Mouse (Mus musculus): ENCODE results near the gene Bclaf1. TPM values are rescaled to one million over a fixed set of nuclear protein-coding genes. Genes with fewer than 3 reads are reported as not detected.

The Bclaf1 gene
- polyA plus RNA-seq, 1 experiment from 2014 or later: 83.9 TPM

DNA sequence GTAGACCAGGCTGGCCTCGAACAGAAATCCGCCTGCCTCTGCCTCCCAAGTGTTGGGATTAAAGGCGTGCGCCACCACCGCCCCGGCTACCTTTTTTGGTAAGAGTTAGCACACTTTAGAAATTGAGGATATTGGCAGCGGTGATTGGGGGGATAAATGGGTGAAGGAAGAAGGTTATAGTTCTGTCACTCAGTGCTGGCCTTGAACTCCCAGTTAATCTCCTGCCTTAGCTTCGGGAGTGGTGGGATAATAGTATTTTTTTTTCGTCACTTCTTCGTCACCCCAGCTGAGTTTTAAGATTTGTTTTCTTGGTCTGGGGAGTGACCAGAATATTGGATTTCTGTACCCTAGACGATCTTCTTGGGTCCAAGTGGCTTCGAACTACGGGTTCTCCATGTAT is 1.2 kb downstream of the Bclaf1 start:
- H3K36me3 ChIP-seq (ENCODE audit: insufficient read depth, low read length): peaks cover 4% of the 10 kb centered on the region; the same call in 1 of the 2 replicates
- 44% methylated on average over 13 of the region's 13 CpGs for WGBS
- peak overlapping the region; percentile 100; the same call in 1 of the 2 replicates for H3K27ac ChIP-seq
- no peaks in the 10 kb centered on the region for H3K4me1 ChIP-seq (replicated peaks; ENCODE audit: insufficient read depth, low read length)
- no peak for DNase-seq (ENCODE audit: low spot score)
- H3K4me2 ChIP-seq (ENCODE audit: low read length): peak overlapping the region; percentile 67
- ATAC-seq (replicated peaks; ENCODE audit: low FRiP score, low read depth): no peak
- H3K9ac ChIP-seq (ENCODE audit: low read depth, low read length): peak overlapping the region; percentile 93; the same call in 1 of the 2 replicates
- no peaks in the 10 kb centered on the region for H3K9me3 ChIP-seq (replicated peaks; ENCODE audit: low read length)
- peak overlapping the region; percentile 90 for H3K4me3 ChIP-seq (replicated peaks; ENCODE audit: low read depth, low read length)
- H3K27me3 ChIP-seq (ENCODE audit: insufficient read depth, low read length): no peaks in the 10 kb centered on the region
- no peak for TF ChIP-seq CTCF (IDR thresholded peaks at IDR 0.05; ENCODE audit: low read depth)

DNA sequence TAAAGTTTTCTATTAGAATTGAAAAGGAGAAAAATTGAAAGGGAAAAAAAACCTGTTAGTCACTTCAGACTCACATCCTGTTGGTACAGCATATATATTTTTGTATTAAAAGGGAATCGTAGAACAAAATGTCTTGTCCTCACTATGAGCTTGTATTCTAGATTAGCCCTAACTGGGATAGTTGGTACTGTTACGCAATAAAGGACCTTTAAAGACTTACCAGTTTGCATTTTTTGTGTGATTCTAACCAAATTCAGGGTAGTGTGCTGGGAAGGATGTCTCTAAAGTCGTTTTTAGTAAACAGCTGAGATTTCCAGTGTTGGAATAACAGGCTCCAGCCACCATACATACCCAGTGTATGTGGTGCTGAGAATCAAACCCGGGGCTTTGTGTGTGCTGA is 1.7 kb downstream of the Bclaf1 start:
- H3K9ac ChIP-seq (ENCODE audit: low read depth, low read length): no peak overlapping the region
- no peaks in the 10 kb centered on the region for H3K9me3 ChIP-seq (replicated peaks; ENCODE audit: low read length)
- H3K4me2 ChIP-seq (ENCODE audit: low read length): peak overlapping the region; percentile 28; the same call in 1 of the 2 replicates
- TF ChIP-seq CTCF (IDR thresholded peaks at IDR 0.05; ENCODE audit: low read depth): no peak
- no peak overlapping the region for H3K27ac ChIP-seq
- no peak overlapping the region for H3K4me3 ChIP-seq (replicated peaks; ENCODE audit: low read depth, low read length)
- H3K27me3 ChIP-seq (ENCODE audit: insufficient read depth, low read length): no peaks in the 10 kb centered on the region
- ATAC-seq (replicated peaks; ENCODE audit: low FRiP score, low read depth) (no peak), DNase-seq (ENCODE audit: low spot score) (no peak)
- WGBS: 77% methylated on average over 4 of the region's 4 CpGs
- H3K36me3 ChIP-seq (ENCODE audit: insufficient read depth, low read length): peaks cover 6% of the 10 kb centered on the region; the same call in 1 of the 2 replicates
- H3K4me1 ChIP-seq (replicated peaks; ENCODE audit: insufficient read depth, low read length): no peaks in the 10 kb centered on the region

DNA sequence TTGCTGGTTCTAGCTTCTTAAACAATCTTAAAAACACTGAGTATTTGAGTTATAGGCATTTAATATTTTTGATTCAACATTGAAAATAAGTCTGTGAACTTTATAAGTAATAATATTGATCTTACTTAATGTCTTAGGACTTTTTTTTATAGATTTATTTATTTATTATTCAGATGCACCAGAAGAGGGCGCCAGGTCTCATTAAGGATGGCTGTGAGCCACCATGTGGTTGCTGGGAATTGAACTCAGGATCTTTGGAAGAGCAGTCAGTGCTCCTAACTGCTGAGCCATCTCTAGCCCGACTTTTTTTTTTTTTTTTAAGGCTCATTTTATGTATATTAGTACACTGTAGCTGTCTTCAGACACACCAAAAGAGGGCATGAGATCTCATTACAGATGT is 2.5 kb downstream of the Bclaf1 start:
- Histone ChIP-seq H3K36me3 (ENCODE audit: insufficient read depth, low read length) (peaks cover 10% of the 10 kb centered on the region; the same call in 1 of the 2 replicates), H3K4me1 (replicated peaks; ENCODE audit: insufficient read depth, low read length) (no peaks in the 10 kb centered on the region), H3K27me3 (ENCODE audit: insufficient read depth, low read length) (no peaks in the 10 kb centered on the region), H3K9me3 (replicated peaks; ENCODE audit: low read length) (no peaks in the 10 kb centered on the region), H3K4me2 (ENCODE audit: low read length) (no peak overlapping the region), H3K4me3 (replicated peaks; ENCODE audit: low read depth, low read length) (no peak overlapping the region), H3K9ac (ENCODE audit: low read depth, low read length) (no peak overlapping the region), H3K27ac (no peak overlapping the region)
- DNase-seq (ENCODE audit: low spot score): peak; percentile 31
- ATAC-seq (replicated peaks; ENCODE audit: low FRiP score, low read depth): no peak
- TF ChIP-seq CTCF (IDR thresholded peaks at IDR 0.05; ENCODE audit: low read depth): peak; percentile 43; the same call in 1 of the 2 replicates
- 75% methylated on average over 2 of the region's 2 CpGs for WGBS

DNA sequence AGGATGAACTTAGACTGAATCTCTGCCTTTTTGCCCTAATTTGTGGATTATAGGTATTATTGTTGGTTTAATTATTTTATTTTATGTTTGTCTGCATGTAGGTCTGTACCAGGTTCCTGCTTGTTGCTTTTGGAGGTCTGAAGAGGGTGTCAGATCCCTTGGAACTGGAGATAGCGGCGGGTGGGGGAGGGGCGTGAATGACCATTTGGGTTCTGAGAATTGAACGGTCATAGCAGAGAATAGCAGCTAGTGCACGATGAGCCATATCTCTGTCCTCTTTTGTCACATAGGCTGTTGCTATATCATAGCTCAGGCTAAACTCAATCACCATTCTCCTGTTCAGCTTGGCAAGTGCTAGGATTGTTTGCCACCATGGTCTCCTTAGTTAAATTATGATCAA is 5.2 kb downstream of the Bclaf1 start:
- peaks cover 14% of the 10 kb centered on the region; the same call in 1 of the 2 replicates for H3K36me3 ChIP-seq (ENCODE audit: insufficient read depth, low read length)
- ATAC-seq (replicated peaks; ENCODE audit: low FRiP score, low read depth): no peak
- H3K27me3 ChIP-seq (ENCODE audit: insufficient read depth, low read length): no peaks in the 10 kb centered on the region
- no peak overlapping the region for H3K27ac ChIP-seq
- TF ChIP-seq CTCF (IDR thresholded peaks at IDR 0.05; ENCODE audit: low read depth): no peak
- H3K4me1 ChIP-seq (replicated peaks; ENCODE audit: insufficient read depth, low read length): no peaks in the 10 kb centered on the region
- no peak overlapping the region for H3K9ac ChIP-seq (ENCODE audit: low read depth, low read length)
- WGBS: 63% methylated on average over 5 of the region's 5 CpGs
- no peaks in the 10 kb centered on the region for H3K9me3 ChIP-seq (replicated peaks; ENCODE audit: low read length)
- no peak overlapping the region for H3K4me3 ChIP-seq (replicated peaks; ENCODE audit: low read depth, low read length)
- DNase-seq (ENCODE audit: low spot score): no peak
- H3K4me2 ChIP-seq (ENCODE audit: low read length): no peak overlapping the region

DNA sequence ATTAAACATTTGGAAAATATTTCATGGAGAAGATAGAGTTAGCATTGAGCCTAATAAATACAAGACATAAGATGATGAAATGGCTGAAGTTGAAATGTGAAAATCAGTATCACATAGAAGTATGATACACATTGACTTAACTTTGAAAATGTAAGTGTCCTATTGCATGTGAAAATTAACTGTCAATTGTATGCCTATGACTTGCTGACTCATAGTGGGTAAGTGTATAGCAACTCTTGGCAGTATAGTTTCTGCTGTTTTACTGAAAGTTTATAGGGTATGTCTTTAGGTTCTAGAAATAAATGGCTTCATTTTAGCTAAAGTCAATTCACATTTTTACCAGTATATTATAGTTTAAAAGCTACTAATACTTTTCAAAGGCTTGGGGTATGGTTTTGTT is 14.0 kb downstream of the Bclaf1 start:
- Histone ChIP-seq H3K4me3 (replicated peaks; ENCODE audit: low read depth, low read length) (no peak overlapping the region), H3K27ac (no peak overlapping the region), H3K9ac (ENCODE audit: low read depth, low read length) (no peak overlapping the region), H3K9me3 (replicated peaks; ENCODE audit: low read length) (no peaks in the 10 kb centered on the region), H3K4me2 (ENCODE audit: low read length) (no peak overlapping the region), H3K27me3 (ENCODE audit: insufficient read depth, low read length) (no peaks in the 10 kb centered on the region), H3K4me1 (replicated peaks; ENCODE audit: insufficient read depth, low read length) (no peaks in the 10 kb centered on the region), H3K36me3 (ENCODE audit: insufficient read depth, low read length) (peaks cover 41% of the 10 kb centered on the region)
- TF ChIP-seq CTCF (IDR thresholded peaks at IDR 0.05; ENCODE audit: low read depth): no peak
- DNase-seq (ENCODE audit: low spot score) (no peak), ATAC-seq (replicated peaks; ENCODE audit: low FRiP score, low read depth) (no peak)

DNA sequence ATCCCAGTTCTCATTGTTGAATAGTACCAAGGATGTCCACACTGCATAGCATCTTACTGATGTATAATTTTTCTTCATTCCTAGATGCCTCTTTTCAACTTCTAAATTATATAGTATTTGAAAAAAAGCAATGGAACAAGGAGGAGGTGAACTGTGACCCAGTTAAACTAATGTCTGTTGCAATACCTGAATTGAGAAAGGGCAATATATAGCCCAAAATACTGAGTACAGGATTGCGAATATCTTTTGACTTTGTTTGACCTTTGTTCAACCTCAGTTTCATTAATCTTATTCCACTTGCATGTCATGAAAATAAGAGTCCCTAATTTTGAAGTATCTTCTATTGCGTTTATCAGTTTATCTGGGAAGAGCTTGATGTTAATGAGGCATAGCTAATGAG is 19.0 kb downstream of the Bclaf1 start:
- Histone ChIP-seq H3K9me3 (replicated peaks; ENCODE audit: low read length) (no peaks in the 10 kb centered on the region), H3K27me3 (ENCODE audit: insufficient read depth, low read length) (no peaks in the 10 kb centered on the region), H3K27ac (no peak overlapping the region), H3K4me2 (ENCODE audit: low read length) (no peak overlapping the region), H3K4me3 (replicated peaks; ENCODE audit: low read depth, low read length) (no peak overlapping the region), H3K9ac (ENCODE audit: low read depth, low read length) (no peak overlapping the region), H3K36me3 (ENCODE audit: insufficient read depth, low read length) (peaks cover 53% of the 10 kb centered on the region), H3K4me1 (replicated peaks; ENCODE audit: insufficient read depth, low read length) (no peaks in the 10 kb centered on the region)
- DNase-seq (ENCODE audit: low spot score): no peak
- no peak for ATAC-seq (replicated peaks; ENCODE audit: low FRiP score, low read depth)
- TF ChIP-seq CTCF (IDR thresholded peaks at IDR 0.05; ENCODE audit: low read depth): no peak
- 78% methylated on average over 2 of the region's 2 CpGs for WGBS

DNA sequence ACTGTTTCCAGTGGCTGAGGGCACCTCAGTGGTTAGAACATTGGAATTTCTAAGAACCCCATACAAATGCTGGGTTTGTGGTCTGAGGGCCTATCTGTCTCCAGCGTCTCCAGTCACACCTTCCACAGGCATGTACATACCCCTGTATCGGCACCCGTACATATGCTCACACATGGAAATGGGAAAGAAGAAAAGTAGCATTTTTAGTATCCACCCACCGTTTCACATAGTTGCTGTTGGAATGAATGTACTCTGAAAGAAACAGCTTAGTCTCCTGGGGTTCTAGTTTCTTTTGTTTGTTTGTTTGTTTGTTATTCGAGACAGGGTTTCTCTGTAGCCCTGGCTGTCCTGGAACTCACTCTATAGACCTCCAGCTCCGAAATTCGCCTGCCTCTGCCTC is 25.6 kb downstream of the Bclaf1 start:
- DNase-seq (ENCODE audit: low spot score): no peak
- Histone ChIP-seq H3K9ac (ENCODE audit: low read depth, low read length) (no peak overlapping the region), H3K36me3 (ENCODE audit: insufficient read depth, low read length) (peaks cover 40% of the 10 kb centered on the region), H3K27me3 (ENCODE audit: insufficient read depth, low read length) (no peaks in the 10 kb centered on the region), H3K4me1 (replicated peaks; ENCODE audit: insufficient read depth, low read length) (no peaks in the 10 kb centered on the region), H3K4me3 (replicated peaks; ENCODE audit: low read depth, low read length) (no peak overlapping the region), H3K27ac (no peak overlapping the region), H3K9me3 (replicated peaks; ENCODE audit: low read length) (no peaks in the 10 kb centered on the region), H3K4me2 (ENCODE audit: low read length) (no peak overlapping the region)
- no peak for ATAC-seq (replicated peaks; ENCODE audit: low FRiP score, low read depth)
- 93% methylated on average over 7 of the region's 7 CpGs for WGBS
- no peak for TF ChIP-seq CTCF (IDR thresholded peaks at IDR 0.05; ENCODE audit: low read depth)

Measured in kidney, postnatal 0 days (tissue).